Mouse (Mus musculus) Patski (cell line): ENCODE measurements around the gene Vopp1. TPM values are rescaled to one million over a fixed set of nuclear protein-coding genes. Genes with fewer than 3 reads are reported as not detected.
A peak's percentile ranks its signal among the peaks of the same experiment; 100 is the strongest.

ENCODE experiments used
- ATAC-seq: fragments of 100-300 bp; one replicate; pipeline ENCODE4 v1.8.0; 2021
- CTCF ChIA-PET: fragments of 350-600 bp; sonication (Branson Sonifier 250); formaldehyde crosslinking; loops from one replicate; lab custom pipeline; 2022; ENCODE audit warnings: inconsistent platforms; lab: Charles Lee
- POLR2A ChIA-PET: fragments of 350-600 bp; sonication (Branson Sonifier 250); formaldehyde crosslinking; loops from one replicate; lab custom pipeline; 2022; ENCODE audit warnings: antibody characterized with exemption, inconsistent platforms; lab: Charles Lee
- DNase-seq: peaks from one replicate; pipeline ENCODE4 v3.0.0-alpha.2; 2011; ENCODE audit warnings: low read depth, low spot score
- H3K27me3 ChIP-seq: fragments of 371-371 bp; one replicate; pipeline ENCODE4 v1.5.1; 2021
- CTCF ChIP-seq: fragments of 100-300 bp; IDR thresholded peaks from one replicate; pipeline ENCODE4 v1.5.1; 2021
- in situ Hi-C: fragments of 300-500 bp; cut with MboI; formaldehyde crosslinking; loops from 3 replicates; pipeline ENCODE4 v1.11.1; 2018; ENCODE audit warnings: low pct_unique_long_range_greater_than_20kb, mixed read lengths
- polyA plus RNA-seq: library from polyadenylated mRNA; unstranded; gene quantifications from one replicate; pipeline ENCODE4 v1.2.3, GENCODE M21; 2021

Vopp1 gene
- polyA plus RNA-seq, 1 experiment from 2014 or later, result 96.0 TPM

DNA sequence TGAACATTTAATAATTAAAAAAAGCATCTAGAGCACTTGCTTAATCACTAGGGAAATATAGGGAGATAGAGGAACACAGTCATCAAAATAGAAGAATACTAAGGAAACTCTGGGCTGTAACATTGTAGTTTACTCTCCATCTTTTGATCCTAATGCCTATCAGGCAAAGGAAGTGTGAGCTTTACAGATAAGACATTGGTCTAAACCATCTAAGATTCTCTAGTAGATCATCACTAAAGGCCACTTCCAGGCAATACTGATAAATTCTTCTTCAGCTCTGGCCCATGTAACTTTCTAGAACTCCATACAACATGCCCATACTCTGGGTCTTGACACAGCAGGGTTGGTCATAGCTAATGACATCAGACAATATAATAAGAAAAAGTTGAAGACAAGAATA lies 61.9 kb downstream of the Vopp1 start:
- no peak for TF ChIP-seq CTCF
- in situ Hi-C loops, result no loop called here
- H3K27me3 ChIP-seq, result no peaks in the 10 kb centered on the region
- no peak for DNase-seq
- CTCF ChIA-PET, result interaction anchor here (1.6 kb wide), 1 partner anchor 11 kb away, joined by 4 read pairs; no protein-coding TSS in a partner anchor
- POLR2A ChIA-PET, result no interaction called here
- ATAC-seq, result no peak

- ChIA-PET POLR2A (no interaction called here), CTCF (no interaction called here)
- no peak for DNase-seq
- no peak for ATAC-seq
- H3K27me3 ChIP-seq, result no peaks in the 10 kb centered on the region
- no peak for TF ChIP-seq CTCF
- in situ Hi-C loops, result no loop called here
Measured at GRCm38 (mm10) chr6:57753962-57754759, 70.8 kb downstream of the Vopp1 start.

- no peak for TF ChIP-seq CTCF
- no peaks in the 10 kb centered on the region for H3K27me3 ChIP-seq
- DNase-seq (no peak), ATAC-seq (no peak)
- ChIA-PET CTCF (interaction anchor here (1.0 to 2.3 kb wide), 3 partner anchors 10 to 113 kb away, joined by 3 to 6 read pairs (median 3); no protein-coding TSS in a partner anchor), POLR2A (no interaction called here)
- in situ Hi-C loops, result loop anchor here (10.0 kb wide), 1 partner anchor 119 kb away; no protein-coding TSS in a partner anchor
Measured at GRCm38 (mm10) chr6:57745748-57746129, 79.2 kb downstream of the Vopp1 start.

- no peaks in the 10 kb centered on the region for H3K27me3 ChIP-seq
- POLR2A ChIA-PET, result no interaction called here
- ATAC-seq, result no peak
- CTCF ChIA-PET, result interaction anchor here (1.0 to 2.3 kb wide), 3 partner anchors 11 to 113 kb away, joined by 3 to 6 read pairs (median 3); no protein-coding TSS in a partner anchor
- in situ Hi-C loops, result loop anchor here (10.0 kb wide), 1 partner anchor 120 kb away; no protein-coding TSS in a partner anchor
- no peak for TF ChIP-seq CTCF
- DNase-seq, result no peak
Measured at GRCm38 (mm10) chr6:57744974-57745747, 79.8 kb downstream of the Vopp1 start.

DNA sequence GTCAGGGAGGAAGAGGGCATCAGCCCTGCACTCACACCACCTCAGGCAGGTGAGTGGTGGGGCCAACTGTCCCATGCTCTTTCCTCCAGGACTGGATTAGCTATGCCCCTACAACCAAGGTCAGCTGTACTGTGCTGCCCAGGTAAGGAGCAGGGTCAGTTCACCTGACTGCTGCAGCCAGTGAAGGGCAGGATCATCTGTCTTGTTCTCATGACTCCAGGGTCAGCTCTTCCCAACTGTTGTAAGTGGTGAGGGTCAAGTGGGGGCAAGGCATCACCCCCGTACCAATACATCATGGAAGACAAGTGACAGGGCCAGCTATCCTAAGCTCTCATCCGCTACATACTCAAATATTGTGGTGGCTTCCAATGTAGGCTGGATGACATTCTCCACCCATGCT lies 80.8 kb downstream of the Vopp1 start:
- DNase-seq (no peak), ATAC-seq (no peak)
- CTCF ChIA-PET, result interaction anchor here (1.2 to 1.6 kb wide), 3 partner anchors 31 to 120 kb away, joined by 3 to 6 read pairs (median 4); no protein-coding TSS in a partner anchor
- POLR2A ChIA-PET, result no interaction called here
- TF ChIP-seq CTCF, result no peak
- in situ Hi-C loops, result loop anchor here (10.0 kb wide), 1 partner anchor 121 kb away; no protein-coding TSS in a partner anchor
- no peaks in the 10 kb centered on the region for H3K27me3 ChIP-seq

- in situ Hi-C loops, result loop anchor here (10.0 kb wide), 1 partner anchor 121 kb away; no protein-coding TSS in a partner anchor
- H3K27me3 ChIP-seq, result no peaks in the 10 kb centered on the region
- ATAC-seq, result peak; percentile 90
- ChIA-PET POLR2A (no interaction called here), CTCF (interaction anchor here (1.2 to 1.6 kb wide), 2 partner anchors 116 to 120 kb away, joined by 4 to 6 read pairs; no protein-coding TSS in a partner anchor)
- DNase-seq, result no peak
- TF ChIP-seq CTCF, result peak; percentile 75
Measured at GRCm38 (mm10) chr6:57743333-57743732, 81.6 kb downstream of the Vopp1 start.

- ATAC-seq, result no peak
- CTCF ChIA-PET, result interaction anchor here (1.2 to 1.6 kb wide), 2 partner anchors 116 to 121 kb away, joined by 4 to 6 read pairs; no protein-coding TSS in a partner anchor
- no peak for TF ChIP-seq CTCF
- POLR2A ChIA-PET, result no interaction called here
- no peak for DNase-seq
- in situ Hi-C loops, result loop anchor here (10.0 kb wide), 1 partner anchor 122 kb away; no protein-coding TSS in a partner anchor
- no peaks in the 10 kb centered on the region for H3K27me3 ChIP-seq
Measured at GRCm38 (mm10) chr6:57742749-57743148, 82.2 kb downstream of the Vopp1 start.

GRCm38 (mm10) chr6:57721347-57721746 lies 103.6 kb downstream of the Vopp1 start:
- DNase-seq (no peak), ATAC-seq (no peak)
- CTCF ChIA-PET, result no interaction called here
- no peak for TF ChIP-seq CTCF
- POLR2A ChIA-PET, result no interaction called here
- H3K27me3 ChIP-seq, result no peaks in the 10 kb centered on the region
- in situ Hi-C loops, result no loop called here

GRCm38 (mm10) chr6:57711726-57712125 lies 113.2 kb downstream of the Vopp1 start:
- H3K27me3 ChIP-seq, result no peaks in the 10 kb centered on the region
- ChIA-PET CTCF (interaction anchor here (1.3 kb wide), 1 partner anchor 113 kb away, joined by 3 read pairs; the partner anchor contains the start of gene Vopp1), POLR2A (no interaction called here)
- TF ChIP-seq CTCF, result no peak
- ATAC-seq (peak; percentile 51), DNase-seq (no peak)
- in situ Hi-C loops, result no loop called here

DNA sequence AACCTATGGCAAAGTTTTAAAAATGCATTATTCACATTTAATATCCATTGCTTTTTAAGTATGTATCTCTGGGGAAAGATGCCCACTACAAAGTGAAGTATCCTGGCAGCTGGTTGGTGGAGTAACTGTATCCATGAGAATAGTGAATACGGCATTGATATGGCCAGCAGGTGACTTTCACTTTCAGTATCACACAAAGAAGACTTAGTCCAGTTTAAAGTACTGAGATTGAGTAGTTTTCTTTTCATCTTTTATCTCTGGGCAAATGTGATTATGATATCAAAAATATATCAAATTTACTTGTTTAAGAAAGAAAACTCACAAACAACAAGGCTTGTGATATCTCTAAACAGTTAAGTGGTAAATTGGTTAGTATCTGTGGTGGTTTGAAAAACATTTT lies 118.2 kb downstream of the Vopp1 start:
- ChIA-PET CTCF (no interaction called here), POLR2A (no interaction called here)
- H3K27me3 ChIP-seq, result no peaks in the 10 kb centered on the region
- ATAC-seq (no peak), DNase-seq (no peak)
- TF ChIP-seq CTCF, result no peak
- in situ Hi-C loops, result loop anchor here (5.0 kb wide), 1 partner anchor 106 kb away; no protein-coding TSS in a partner anchor
